Mouse (Mus musculus) v-Abl transformed pro-B cells (cell line): ENCODE data around the gene Unc13d.
"Not testable (repeated sequence)": the region's sequence is repeated elsewhere in the genome, so short reads cannot be mapped to it uniquely, and the experiment has no call there.

Source experiments
- in situ Hi-C, 2 experiments: fragments of 400-800 bp; cut with MboI; formaldehyde crosslinking; loops; one replicate each; pipeline ENCODE4 v1.15.1; 2025; ENCODE audit not compliant: unreplicated experiment in 2 of 2

Unc13d gene

GRCm38 (mm10) chr11:116077446-116078204, at the start of gene Unc13d:
Unc13d (minus strand) TSS chr11:116077961.
- in situ Hi-C loops = no loop called here

GRCm38 (mm10) chr11:116126261-116126660, 48.5 kb upstream of the Unc13d start:
- in situ Hi-C loops = no loop called here

DNA sequence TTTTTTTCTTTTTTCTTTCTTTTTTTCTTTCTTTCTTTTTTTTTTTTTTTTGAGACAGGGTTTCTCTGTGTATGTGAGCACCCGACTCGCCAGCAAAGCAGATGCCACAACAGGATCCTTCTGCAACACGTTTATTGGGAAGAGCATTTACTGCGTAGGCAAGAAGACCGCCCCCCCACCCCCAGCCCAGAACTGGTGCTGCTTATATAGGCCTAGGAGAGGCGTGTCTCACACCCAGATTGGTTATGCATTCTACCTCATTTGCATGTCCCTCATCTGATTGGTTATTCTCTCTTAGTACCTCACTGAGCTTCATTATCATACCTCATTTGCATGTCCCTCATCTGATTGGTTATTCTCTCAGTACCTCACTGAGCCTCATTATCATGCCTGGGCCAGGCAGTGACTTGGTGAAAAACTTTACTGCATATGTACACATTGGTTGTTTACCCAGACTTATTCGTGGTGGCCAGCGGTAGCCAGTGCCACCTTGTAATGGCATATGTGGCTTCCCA, 44.0 kb upstream of the Unc13d start:
- in situ Hi-C loops = not testable (repeated sequence)

GRCm38 (mm10) chr11:116117819-116118218, 40.1 kb upstream of the Unc13d start:
- in situ Hi-C loops = no loop called here

- in situ Hi-C loops = no loop called here
Measured at GRCm38 (mm10) chr11:116117241-116117640, 39.5 kb upstream of the Unc13d start.

DNA sequence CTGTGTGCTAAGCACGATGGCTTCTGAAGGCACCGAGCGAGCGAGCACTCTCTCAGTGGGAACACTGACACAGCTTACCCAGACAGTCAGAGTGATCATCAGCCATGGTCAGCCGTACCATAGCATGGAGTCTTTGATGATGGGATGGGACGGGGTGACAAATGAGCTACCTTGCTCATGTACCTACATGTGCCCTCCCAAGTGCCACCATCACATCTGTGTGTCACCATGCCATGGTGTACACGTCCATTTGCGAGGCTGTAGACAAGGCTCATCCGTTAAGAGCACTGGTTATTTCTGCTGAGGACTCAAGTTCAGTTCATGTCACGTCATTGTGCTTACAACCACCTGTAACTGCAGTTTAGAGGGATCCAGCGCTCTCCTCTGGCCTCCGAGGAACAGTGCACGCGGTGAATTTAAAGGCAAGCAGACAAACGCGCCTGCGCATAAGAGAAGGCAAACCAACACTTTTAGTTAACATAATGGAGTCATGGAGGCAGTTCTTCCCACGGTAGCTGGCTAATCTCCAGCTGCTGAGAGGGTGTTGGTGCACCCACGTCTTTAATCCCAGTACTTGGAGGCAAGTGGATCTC, 33.9 kb upstream of the Unc13d start:
- in situ Hi-C loops = no loop called here

GRCm38 (mm10) chr11:116111067-116111466, 33.3 kb upstream of the Unc13d start:
- in situ Hi-C loops = no loop called here

DNA sequence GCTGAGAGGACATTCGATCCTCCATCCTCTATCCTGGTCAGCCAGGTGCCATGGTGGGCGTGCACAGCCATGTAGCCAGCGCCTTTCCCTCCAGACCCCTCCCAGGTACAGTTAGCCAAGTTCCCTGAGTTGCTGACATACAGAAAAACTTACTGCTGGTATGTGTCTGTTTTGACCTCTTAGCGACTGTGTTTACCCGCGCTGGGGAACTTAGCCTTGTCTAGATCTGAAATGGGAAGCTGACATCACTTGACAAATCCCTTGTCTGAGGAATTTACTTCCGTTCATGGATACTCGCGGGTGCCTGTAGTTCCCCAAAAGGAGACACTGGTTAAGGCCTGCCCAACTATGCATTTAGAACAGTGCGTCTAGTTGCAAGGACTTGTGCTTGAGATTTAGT, 32.8 kb upstream of the Unc13d start:
- in situ Hi-C loops = no loop called here

DNA sequence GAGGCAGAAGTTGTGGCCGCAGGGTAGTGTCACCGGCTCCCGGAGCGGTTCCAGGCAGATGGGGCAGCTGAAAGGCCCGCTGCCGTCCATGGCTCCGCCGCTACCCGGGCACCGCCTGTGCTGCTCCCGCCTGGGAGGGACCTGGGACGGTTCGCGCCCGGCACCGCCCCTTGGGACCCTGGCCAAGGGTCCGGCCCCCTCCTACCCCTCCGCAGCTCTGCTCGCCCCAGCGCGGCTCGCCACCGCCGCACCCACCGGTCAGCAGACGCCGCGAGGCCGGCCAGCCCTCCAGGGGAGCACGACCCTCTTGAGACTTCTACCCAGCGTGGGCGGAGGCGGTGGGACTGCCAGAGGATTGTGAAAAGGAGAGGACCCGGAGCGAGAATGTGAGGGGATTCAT, 32.4 kb upstream of the Unc13d start:
- in situ Hi-C loops = no loop called here

DNA sequence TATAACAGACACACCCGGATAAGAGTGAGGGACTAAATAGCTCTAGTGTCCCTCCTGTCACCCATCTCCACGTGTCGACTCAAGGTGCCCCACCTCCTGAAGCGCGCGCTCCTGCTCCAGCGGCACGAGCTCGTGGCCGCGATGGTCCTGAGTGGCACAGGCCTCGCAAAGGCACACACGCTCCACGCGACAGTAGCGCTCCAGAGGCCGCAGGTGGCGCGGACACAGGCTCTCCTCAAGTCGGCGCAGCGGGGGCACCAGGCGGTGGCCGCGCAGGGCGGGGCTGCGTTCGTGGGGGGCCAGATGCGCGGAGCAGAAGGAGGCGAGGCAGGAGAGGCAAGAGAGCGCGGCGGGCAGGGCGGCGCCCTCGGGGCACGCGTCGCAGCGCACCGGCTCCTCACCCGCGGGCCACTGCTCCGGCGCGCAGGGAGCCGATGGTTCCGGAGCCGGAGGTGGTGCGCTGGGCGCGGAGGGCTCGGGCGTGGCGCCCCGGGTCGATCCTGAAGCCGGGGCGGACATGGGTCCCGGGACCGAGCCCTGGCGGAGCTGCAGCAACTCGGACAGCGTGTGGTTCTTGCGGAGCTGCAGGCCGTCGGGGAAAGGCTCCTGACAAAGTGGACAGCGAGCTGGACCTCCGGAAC, 31.8 kb upstream of the Unc13d start:
- in situ Hi-C loops = no loop called here

DNA sequence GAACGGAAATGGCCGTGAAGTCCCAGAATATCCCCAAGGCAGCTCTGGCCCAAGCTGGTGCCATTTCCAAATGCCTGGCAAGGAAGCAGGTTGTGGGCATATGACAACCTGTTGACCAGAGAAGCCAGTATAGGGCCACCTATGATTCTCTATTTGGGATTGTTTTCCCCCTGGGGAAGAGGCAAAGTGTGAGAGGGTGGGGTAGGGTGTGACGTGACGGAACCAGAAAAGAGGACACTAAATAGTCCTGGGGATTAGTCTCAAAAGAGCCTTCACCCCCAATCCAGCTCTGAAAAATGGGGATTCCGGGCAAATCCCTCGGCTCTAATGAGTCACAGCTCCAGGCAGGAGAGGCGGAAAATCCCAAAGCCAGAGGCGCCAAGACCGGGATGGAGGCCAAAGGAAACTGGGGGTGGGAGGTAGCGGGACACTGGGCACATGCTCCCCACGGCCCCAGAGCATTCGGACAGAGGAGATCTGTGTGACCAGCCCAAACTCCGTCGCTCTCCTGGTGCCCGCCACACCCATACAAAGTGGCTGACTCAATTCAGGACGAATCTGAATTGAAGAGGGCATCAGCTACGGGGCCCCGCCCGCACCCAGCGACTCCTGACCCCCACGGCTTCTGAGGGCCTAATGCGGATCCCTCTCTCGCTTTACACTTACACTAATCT, 30.8 kb upstream of the Unc13d start:
- in situ Hi-C loops = no loop called here

DNA sequence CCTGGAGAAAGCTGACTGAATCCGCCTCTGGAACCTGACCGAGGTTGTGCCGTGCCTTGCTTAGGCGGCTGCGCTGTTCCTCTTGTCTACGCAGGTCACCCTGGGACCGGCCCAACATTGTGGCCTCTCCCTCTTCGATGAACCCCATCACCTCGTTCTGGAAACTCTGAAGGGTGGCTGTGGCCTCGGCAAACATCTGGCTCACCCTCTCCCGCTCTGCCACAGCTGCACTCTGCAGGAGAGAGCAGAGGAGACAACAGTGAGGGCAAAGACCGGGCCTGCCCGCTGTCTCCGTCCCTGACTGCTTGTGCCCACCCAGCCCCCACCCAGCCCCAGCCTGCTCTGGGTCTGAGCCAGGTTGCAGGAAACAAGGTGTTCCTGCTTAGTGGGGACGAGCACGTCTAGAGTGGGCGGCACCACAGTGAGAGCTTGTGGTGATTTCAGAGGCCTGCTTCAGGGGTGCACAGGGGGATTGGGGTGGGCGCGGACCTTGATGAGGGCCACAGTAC, 30.1 kb upstream of the Unc13d start:
- in situ Hi-C loops = no loop called here

DNA sequence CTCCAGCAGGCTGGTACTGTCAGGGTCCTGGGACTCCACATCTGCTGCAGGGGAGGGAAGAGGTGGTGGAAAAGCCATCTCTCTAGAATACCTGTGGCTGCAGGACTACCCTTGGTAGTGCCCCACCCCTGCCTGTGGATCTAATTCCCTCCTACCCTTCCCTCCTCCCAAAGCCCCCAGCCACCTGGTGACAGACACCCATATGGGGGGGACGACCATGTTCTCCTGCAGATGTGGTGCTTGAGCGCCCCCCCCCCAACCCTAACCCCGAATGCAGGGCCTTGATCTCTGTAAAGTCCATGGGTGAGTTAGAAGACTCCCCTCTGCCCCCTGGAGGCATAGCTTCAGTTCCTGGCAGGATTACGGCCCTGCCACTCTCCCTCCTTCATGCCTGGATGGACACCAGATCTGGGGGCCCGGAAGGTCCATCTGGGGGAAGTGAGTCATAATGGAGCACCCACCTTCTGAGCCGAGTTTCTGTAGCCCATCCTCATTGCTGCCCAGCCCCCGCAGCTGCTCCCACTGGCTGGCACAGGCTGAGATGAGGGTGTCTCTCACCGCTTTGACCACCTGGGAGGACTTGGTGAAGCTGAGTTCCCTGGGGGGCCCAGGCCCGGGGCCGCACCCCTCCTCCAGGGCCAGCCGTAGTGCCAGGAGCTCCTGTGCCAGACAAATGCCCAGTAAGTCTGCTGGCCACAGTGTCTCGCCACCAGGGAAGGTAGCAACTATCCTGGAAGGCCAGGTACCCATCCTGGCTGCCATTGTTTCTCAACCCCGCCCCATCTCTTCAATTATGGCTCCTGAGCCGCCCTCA, 29.4 kb upstream of the Unc13d start:
- in situ Hi-C loops = no loop called here

GRCm38 (mm10) chr11:116106154-116106962, 28.6 kb upstream of the Unc13d start:
- in situ Hi-C loops = no loop called here

- in situ Hi-C loops = no loop called here
Measured at GRCm38 (mm10) chr11:116105065-116105464, 27.3 kb upstream of the Unc13d start.

DNA sequence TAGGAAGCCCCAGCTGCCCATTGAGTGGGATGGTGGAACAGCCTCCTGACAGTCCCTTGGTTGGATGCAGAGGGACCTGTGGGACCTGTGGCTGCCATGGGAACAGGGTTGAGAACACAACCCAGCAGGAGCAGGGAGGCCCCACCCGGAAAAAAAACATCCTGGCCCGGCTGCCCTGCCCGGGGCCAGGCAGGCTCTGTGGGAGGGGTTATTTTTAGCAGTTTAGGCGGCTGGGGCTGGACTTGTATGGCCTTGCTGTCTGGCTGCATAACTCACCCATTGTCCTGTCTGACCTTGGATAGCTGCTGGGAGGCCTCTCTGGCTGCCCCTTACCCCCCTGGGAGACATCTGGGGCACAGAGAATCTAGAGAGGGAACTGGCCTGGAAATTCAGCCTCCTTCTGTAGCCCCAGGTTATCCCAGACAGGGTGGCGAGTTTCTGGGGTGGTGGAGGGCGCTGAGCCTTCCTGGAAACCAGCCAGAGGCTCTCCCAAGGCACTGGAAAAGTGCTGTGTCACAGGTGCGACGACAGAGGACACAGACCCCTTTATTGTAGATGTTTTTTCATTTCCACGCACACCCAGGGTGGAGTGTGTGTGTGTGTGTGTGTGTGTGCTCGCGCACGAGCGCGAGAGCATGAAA, 26.4 kb upstream of the Unc13d start:
- in situ Hi-C loops = no loop called here

DNA sequence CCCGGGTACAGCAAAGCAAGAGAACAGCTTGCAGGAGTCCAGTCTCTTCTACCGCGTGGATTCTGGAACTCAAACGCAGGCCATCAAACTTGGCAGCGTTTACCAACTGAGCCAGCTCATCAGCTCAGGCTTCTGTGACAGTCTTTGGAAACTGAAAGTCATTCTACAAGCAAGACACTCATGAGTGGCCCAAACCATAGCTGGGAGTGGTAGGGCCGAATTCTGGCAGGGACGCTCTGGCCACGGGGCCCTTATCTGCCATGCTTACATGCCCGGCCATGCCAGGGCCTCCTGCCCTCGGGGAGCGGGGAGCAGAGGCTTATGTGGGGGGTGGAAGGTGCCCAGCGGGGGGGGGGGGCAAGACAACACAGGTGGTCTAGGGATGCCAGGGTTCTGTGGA, 25.8 kb upstream of the Unc13d start:
- in situ Hi-C loops = no loop called here

GRCm38 (mm10) chr11:116102472-116102871, 24.7 kb upstream of the Unc13d start:
- in situ Hi-C loops = no loop called here

DNA sequence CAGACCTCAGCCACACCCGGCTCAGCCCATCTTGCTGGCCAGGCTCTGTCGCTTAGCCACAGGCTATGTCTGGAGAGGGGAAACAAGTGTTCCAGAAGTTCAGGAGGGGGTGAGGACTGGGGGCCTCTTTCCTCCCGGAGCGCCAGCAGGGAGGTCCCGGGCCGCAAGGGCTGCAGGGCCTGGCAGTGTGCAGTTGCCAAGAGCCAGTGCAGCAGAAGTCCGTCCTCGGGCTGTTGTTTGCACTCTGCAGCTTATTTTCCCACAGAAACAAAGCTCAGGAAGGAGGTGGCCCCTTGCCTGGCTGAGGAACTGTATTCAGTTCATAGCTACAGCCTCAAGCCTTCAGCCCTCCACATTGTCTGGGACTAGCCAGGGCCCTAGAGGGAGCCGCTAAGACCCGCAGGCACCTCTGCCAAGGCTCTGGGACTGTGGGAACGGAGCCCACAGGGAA, 24.2 kb upstream of the Unc13d start:
- in situ Hi-C loops = no loop called here
